Mouse (Mus musculus): ENCODE measurements at regions not wholly inside any gene's neighbourhood (a gene's known extent, or its start where the extent isn't known, plus 50 kb on each side); places are given as distances from the start of the nearest gene placed in this dataset.

DNA sequence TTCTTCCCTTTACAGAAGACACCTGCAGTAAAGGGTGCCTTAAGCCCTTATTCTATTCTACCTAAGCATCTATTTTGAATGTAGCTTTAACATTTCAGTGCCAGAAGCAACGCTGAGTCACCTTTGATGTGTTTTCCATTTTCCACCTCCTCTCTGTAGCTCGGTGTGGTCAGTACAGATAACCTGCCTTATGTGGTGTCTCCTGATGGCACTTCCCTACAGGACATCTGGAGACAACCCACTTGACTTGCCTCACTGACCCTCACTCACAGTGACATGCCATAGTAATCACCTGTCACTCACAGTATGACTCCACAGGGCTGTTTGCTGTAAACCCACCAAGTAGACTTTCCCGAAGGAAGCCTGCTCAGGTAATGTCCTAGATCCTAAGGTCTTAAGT, 510.9 kb upstream of the Smim15 start:
- TF ChIP-seq CTCF (conservative IDR thresholded peaks at IDR 0.05; ENCODE audit: low read length), result no peak
- no peak for TF ChIP-seq NANOG (IDR thresholded peaks at IDR 0.05; ENCODE audit: borderline replicate concordance, low read length)
- no peak for TF ChIP-seq POU5F1 (IDR thresholded peaks at IDR 0.05; ENCODE audit: borderline replicate concordance, low read length)

All from E14TG2a.4 (cell line).